Mouse (Mus musculus): ENCODE measurements at regions not wholly inside any gene's neighbourhood (a gene's known extent, or its start where the extent isn't known, plus 50 kb on each side); places are given as distances from the start of the nearest gene placed in this dataset.
A peak's percentile ranks its signal among the peaks of the same experiment; 100 is the strongest.

DNA sequence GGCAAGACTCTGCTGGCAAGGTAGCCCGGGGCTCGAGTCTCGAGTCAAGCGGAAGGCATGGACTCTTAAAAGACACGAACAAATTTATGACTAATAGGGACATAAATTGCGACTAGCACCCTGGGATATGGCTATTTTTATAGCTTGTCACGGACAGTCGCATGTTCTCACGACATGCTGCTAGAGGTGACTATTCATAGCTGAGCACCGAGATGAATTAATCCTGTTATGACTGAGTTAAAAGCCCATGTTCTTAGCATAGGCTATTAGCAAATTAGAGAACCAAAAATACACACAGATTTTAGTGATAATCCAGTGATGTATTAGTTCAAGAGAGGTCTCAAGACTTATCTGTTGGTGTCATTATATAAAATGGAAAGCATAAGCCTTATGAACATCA is 539.2 kb downstream of the Gm19410 start:
- DNase-seq (ENCODE audit: low spot score in 2 of 2): no peak

DNA sequence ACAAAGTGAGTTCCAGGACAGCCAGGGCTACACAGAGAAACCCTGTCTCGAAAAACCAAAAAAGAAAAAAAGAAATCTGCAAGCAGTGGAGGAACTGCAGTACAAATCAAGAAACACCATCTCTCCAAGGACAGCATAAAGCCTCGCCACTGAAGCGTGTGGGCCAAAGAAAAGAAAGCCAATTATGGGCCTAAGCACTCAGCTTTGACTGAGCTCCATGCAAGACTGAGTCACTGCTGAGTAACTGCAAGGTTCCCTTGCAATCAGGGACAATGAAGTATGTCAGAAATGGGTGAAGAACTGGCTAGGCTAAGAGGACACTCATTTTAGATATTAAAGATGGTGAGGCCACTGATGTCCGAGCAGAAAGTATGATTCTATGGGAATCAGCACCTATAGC is 540.7 kb downstream of the Gm19410 start:
- DNase-seq (ENCODE audit: low spot score in 2 of 2): no peak

DNA sequence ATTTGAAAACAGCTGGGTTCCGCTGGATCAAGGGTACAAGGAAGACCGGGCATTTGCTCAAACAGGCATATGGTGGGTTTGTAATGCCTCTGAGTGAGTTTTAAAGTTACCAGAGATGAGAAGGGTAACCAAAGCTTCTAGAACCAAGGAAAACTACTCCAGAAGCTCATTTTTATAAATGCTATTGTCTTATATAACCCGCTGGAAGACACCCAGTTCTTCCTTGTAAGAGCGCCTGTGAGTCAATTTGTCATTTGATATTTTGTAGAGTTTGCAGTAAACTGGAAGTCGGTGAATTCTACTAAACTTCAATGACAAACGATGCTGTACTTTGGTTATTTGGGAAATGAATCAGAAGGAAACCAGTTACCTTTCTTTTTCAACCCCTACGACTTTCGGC is 541.9 kb downstream of the Gm19410 start:
- no peak for DNase-seq (ENCODE audit: low spot score in 2 of 2)

DNA sequence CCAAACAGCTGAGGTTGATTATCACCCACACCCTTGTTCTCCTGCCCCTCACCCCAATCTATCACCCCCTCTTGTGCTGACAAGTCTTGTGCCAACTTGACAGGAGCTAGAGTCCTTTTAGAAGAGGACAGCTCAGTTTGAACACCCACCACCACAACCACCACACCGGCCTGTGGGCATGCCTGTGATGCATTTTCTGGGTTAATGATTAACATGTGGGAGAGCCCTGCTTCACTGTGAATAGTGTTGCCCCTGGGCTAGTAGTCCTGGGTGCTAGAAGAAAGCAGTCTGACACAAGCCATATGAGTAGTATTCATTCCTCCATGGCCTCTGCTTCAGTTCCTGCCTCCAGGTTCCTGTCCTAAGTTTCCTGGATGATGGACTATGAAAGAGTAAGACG is 542.5 kb downstream of the Gm19410 start:
- no peak for DNase-seq (ENCODE audit: low spot score in 2 of 2)

DNA sequence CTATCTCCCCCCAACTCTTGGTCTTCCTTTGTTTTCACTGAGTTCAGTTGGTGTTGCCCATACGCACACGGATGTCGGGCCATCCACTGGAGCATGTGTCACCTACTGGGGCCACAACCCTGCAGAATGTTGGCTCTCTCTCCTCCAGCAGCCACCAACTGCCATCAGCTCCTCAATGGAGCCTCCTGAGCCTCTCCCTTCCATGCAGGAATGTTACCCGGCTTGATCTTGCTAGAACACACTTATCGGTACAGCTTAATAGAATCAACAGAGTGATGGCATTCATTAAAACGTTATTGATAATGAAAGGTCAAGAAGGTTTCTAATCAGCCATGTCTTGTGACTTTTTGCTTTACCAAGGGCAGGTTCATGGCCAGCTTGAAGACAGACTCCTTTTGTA is 543.7 kb downstream of the Gm19410 start:
- DNase-seq (ENCODE audit: low spot score in 2 of 2): no peak

DNA sequence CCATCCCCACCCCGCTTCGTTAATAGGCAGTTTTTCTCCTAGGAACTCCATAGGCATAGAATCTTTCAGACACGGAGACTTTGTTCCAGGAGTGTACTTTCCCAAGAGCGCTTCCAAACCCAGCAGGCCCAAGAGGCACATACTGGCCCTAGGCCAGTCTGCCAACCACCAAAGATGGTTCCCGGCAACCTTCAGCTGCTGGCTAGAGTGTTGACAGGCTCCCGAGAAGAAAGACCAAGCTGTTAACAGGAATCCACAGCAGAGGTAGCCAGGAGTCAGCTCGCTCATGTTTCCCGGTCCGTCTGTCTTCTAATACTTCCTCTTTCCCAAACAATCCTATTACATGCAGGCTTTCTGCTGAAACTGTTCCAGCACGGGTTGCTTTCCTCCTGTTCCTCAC is 544.4 kb downstream of the Gm19410 start:
- DNase-seq (ENCODE audit: low spot score in 2 of 2): no peak

DNA sequence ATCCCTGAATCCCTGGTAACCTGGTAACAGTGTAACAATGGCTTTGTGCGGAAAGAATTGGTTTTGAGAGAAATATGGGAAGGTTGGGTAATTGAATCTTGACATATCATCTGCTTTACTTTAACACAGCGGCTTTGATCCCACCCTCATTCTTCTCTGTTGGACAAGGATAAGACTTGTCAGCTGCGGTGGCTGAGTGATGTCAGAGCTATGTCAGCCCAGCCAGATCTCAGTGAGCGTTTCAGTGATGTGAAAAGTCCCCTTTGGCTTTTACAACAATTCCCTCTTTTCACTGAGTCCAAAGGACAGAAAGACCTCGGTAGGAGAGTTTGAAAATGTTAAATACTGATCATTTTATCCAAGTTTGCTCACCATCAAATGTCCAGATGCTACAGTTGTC is 546.1 kb downstream of the Gm19410 start:
- DNase-seq (ENCODE audit: low spot score in 2 of 2): no peak

DNA sequence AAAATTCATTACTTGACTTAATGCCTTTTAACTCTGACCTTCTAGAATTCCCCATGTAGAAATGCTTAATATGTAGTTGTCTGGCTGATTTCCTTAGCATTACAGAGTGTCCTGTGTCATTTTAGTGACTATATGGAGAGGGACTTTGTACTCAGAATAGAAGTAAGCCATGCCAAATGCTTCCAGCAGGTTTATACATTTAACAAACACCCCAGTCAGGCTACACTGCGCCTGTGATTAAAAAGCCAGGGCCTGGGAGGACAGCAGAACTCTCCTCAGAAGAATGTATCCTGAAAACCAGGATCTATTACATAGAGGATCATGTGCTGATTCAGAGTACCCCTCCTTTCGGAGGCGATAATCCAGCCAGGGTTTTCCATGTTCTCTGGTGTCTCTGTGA is 547.4 kb downstream of the Gm19410 start:
- DNase-seq (ENCODE audit: low spot score in 2 of 2): no peak

DNA sequence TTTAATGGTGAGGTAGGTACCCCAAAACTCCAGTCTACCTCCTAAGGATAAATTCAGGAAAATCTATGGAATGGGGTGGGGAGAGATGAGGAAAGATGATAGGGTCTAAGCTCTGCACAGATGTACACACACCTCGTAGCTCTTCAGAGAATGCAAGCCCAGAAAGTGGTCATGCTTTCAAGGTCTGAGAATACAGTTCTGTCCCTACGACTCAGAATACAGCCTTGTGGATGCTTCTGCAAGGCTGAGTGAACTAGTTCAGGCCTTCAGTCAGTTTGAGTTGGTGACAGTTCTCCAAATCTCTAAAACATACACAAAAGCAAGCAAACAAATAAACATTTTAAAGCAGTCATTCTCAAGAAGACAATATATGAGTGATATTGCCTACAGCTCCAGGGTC is 552.8 kb downstream of the Gm19410 start:
- no peak for DNase-seq (ENCODE audit: low spot score in 2 of 2)

DNA sequence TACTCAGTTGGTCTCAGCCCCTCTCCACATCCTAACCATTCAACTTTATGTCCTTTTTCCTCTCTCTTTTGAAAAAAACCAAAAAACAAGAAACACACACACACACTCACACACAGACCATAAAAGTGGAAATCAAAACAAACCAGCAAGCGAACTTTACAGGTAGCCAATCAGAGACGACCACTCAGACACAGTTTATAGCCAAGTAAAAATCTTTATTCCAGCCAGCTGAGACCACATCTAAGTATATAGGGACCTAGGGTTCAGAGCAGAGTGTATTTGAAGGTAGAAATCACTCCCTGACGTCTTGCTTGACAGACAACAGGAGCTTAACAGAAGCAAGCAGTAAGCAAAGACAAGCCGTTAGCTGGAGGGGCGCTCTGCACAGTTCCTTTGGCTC is 553.3 kb downstream of the Gm19410 start:
- DNase-seq (ENCODE audit: low spot score in 2 of 2): no peak

DNA sequence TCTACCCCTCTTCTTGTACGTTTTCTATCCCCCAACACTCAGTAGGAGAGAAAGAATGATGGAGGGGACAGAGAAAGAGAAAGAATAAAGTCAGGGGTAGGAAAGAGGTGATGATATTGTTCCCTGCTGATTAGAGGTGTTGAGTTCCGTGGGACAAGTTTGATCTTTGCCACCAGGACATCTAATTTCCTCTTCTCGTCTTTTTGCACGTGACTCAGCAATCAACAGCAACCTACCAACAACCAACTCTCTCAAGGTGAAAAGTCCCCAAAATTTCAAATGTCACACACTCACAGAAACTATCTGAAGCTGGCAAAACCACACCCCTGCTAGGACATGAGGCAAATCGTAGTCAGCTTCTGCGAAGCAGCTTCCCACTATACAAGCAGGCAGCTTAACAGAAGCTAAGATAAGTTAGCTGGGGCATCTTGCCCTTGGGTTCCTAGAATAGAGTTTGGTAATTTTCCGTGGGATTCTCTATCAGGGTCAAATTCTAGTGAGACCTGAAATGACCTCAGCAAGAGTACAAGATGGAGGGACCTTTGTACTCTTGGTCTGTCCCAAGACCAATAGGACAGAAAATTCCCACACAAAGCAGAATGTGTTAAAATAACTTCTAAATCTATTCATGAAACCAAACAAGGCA is 553.8 kb downstream of the Gm19410 start:
- DNase-seq (ENCODE audit: low spot score in 2 of 2): no peak

DNA sequence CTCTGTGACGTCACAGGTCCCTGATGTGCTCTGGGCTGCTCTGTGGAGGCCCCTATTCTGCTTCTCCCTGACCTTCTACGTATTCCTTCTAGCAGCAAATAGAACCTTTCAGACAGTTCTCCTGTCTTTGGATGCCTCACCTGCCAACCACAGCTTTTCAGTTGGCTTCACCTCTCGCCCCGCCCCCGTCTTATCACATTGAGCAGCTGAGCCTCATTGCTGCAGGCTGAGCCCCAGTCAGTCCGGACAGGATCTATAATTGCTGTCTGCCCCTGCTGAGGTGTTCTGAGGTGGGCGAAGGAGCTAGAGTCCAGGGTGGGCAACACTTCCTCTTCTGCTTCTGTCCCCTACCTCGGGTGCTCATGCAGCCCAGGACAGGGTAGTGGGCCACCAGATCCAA is 556.5 kb downstream of the Gm19410 start:
- DNase-seq (ENCODE audit: low spot score in 2 of 2): no peak

DNA sequence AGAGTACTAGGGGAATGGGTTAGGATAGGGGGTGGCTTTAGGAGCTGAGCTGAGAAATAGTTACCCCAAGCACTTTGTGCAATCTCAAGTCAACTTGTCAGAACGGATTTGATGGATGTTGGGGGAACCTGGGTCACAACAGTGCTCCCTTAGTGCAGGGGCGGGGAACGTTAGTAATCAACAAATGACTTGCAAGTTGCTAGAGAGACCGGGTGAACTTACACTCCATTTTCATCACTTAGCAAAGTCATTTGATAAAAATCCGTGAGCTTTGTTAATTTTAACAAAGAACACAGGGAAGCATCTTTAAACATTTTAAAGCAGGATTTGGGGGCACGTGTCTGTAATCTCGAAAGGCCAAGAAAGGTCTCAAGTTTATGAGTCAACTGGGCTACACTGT is 557.0 kb downstream of the Gm19410 start:
- no peak for DNase-seq (ENCODE audit: low spot score in 2 of 2)

DNA sequence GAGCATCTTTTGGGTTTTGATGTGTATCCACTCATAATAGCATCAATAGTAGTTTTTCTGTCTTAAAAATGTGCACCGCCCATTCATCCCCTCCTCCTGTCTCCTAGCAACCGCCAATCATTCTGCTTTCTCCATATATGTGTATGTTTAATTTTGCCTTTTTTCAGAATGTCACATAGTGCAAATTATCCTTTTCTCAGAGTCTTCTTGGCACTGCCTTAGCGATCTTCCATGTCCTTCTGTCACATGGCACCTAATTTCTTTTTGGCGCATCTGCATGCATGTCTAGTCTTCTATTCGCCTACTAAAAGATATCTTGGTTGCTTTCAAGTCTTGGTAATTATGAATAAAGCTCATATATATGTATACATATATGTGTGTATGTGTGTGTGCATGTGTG is 573.0 kb downstream of the Gm19410 start:
- DNase-seq (ENCODE audit: low spot score in 2 of 2): no peak

DNA sequence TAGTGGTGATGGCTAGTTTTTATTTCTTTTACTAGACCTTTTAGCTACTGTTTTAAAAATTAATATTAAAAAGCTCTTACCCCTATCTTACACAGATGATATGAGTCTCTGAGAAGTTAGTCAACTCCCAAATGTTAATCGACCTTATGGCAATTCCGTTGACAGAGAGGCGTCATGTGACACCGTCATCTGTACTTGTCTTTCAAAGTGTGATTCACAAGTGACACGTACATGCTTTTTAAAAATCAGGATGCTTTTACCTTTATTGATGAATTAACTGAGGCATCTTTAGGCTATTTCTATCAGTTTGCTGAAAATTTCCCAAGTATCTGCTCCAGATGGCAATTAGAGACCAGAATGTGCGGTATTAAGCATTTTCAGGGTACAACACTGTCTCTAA is 573.9 kb downstream of the Gm19410 start:
- no peak for DNase-seq (ENCODE audit: low spot score in 2 of 2)

DNA sequence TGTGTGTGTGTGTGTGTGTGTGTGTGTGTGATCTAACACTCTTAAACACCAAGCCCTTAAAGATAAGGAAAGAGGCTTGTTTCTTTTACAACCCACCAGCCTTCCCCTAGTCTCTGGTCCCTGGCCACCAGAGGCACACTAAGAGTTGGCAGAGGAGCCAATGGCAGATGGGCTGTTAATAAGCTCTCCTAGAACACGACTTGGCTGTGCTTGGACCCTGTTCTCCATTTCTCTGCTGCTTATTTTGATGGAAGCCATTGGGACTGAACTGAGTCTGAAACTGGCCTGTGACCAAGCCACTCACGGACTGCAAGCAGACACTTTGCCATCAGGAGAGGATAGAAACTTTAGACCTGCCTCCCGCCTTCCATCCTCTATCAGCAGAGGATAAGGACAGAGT is 574.9 kb downstream of the Gm19410 start:
- DNase-seq (ENCODE audit: low spot score in 2 of 2): no peak

DNA sequence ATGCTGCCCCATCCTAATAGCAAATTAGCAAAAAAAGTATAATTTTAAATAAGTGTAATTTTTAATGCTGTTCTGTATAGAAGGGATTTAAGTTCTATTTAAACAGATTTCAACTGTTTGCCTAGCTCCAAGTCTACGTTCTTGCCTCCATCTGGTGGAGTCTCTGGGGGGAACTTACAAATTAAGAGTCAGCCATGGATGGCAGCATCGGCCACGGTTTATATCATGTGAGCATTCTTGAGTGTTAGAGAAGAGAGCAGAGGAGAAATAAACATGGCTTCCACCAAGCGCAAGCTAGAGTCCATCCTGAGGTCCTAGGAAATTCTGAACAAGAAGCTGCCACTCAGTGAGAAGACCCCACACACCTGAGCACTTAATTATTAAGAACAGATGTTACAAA is 576.4 kb downstream of the Gm19410 start:
- DNase-seq (ENCODE audit: low spot score in 2 of 2): no peak

DNA sequence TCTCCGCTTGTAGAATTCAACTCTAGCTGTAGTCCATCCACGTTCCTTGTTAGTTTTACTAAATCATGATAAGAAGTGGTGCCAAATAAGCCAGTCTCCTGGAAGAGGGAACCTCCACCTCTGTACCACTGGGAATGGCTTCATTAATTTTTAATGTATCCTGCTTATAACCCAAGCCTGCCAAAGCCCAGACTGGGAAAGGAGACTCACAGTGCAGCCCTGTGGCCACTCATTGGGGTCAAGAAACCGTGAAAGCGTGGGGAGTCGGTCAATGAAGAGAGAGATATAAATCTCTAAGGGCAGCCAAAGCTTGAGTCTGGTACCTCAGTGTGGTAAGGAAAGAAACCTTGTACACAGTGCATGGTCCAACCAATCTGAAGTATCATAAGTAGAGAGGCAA is 577.1 kb downstream of the Gm19410 start:
- no peak for DNase-seq (ENCODE audit: low spot score in 2 of 2)

DNA sequence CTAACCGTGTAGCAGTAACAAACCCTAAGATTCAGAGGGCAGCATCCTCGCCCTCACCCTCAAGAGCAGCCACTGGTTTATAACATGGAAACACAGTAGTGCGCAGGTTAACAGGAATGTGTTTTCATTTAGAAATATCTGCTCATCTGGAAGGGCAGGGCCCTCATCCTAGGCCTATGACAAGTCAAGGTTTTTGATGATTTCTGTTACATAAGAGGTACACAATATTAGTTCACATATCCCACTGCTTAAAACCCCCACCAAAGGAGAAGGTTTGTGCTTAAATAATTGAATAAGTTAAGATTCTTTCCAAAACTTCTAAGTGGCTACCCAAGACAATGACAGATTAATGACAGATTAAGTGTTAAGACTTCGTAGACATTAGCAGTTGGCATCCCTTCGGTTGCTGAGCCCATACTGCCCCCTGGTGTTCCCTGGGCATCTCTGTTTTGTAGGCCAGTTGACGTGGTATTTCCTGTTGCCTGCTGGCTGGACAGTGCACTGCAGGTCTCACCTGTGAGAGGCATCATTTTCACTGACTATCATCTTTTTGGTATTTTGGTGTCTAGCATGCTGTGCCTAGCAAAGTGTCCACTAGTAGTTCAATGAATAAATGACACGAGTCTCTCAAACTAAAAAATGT is 581.2 kb downstream of the Gm19410 start:
- DNase-seq (ENCODE audit: low spot score in 2 of 2): peak; percentile 61 to 67

DNA sequence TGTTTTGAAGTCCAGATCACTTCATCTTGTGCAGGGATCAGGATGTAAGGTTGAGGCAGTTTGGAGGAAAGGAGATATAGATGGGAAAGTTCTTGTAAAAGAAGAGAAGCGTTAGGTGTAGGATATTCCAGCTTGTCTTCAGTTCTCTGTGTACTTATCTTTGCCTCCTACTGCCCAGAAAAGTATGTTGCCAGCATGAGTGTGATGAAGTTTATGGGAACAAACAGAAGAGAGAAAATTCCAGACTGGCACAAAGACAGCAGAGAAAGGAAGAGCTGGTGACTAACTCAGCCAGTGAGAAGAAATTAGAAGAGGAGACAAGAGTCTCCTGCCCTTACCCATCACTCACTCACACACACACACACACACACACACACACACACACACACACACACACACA is 582.5 kb downstream of the Gm19410 start:
- DNase-seq (ENCODE audit: low spot score in 2 of 2): no peak

DNA sequence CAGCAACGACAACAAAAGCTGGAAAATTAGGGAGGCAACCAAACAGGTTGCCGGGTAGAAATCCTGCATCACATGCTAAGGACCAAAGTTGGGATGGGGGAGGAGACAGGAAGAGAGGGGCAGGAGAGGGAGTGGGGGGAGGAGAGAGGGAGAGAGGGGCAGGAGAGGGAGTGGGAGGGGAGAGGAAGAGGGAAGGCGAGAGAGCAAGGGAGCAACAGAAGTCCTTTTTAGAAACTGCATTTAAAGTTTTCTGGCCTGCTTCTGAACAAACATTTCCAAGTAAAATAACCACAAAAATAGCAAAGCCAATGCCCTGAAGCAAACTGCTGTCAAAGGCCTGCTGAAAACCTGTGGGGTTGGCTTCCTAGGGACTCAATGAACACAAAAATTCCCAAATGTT is 589.3 kb downstream of the Gm19410 start:
- no peak for DNase-seq (ENCODE audit: low spot score in 2 of 2)

DNA sequence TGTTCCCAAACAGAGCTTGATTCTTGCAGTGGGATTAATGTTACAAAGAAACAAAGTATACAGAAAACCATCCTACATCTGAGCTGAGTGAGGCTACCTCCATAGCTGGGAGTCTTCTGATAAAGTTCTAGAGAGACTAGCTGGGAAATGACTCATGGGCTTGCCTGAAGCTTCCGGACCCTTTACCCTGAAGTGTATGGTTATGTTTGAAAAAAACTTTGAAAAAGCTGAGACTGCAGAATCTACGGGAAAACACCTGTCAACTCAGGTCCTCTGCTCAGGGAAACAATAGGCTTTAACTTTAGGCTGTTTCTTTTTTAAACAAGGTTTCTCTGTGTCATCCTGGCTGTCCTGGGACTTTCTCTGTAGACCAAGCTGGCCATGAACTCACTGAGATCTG is 593.4 kb downstream of the Gm19410 start:
- DNase-seq (ENCODE audit: low spot score in 2 of 2): no peak

DNA sequence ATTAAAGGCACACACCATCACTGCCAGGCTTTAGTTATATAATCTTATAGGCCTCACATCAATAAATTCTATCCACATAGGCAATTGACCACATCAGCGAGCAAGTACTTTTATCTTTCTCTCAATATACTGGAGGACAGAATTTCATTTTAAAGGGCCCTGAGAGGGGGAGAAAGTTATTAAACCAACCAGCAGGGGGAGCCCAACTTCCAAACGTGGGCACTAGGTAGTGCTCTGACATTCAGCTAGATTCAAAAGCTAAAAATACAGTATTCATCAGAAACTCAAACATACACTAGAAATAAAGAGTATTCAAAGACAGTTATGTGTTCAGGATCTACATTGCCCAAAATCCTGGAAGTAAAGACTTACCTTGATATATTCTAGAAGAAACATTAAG is 595.7 kb downstream of the Gm19410 start:
- DNase-seq (ENCODE audit: low spot score in 2 of 2): peak; percentile 31 to 75

DNA sequence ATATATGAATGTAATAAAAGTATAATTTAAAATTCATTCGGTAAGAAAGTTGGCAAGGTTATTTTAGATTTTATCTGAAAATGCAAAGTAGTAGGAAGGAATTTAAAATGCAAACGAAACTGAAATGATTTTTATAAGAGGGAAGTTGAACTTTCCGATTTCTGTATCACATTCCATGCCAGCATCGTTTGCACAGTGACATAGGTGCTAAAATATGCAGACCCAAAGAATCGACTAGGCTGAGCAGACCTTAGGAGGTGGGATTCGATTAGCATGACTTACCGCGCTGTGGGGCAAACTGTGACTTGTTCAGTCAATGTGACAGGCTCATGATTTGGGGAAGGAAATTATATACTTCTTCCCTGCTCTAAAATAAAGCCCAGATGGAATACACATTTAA is 596.2 kb downstream of the Gm19410 start:
- no peak for DNase-seq (ENCODE audit: low spot score in 2 of 2)

Measured in frontal cortex, postnatal 25 days (tissue).